Mouse (Mus musculus) midbrain, embryonic 10.5 days (tissue): ENCODE data around the gene Tfr2. TPM values are rescaled to one million over a fixed set of nuclear protein-coding genes. Genes with fewer than 3 reads are reported as not detected.

Experiments
- DNase-seq: peaks from one replicate; pipeline ENCODE4 v3.0.0-alpha.2; 2017; ENCODE audit warnings: low spot score
- H3K27ac ChIP-seq: fragments of 300-500 bp; sonication (generic); replicated peaks from 2 replicates; pipeline ENCODE4 v1.5.1; 2016; ENCODE audit warnings: mild to moderate bottlenecking
- H3K27me3 ChIP-seq: fragments of 300-500 bp; sonication (generic); 2 replicates; pipeline ENCODE4 v1.6.1; 2016; ENCODE audit warnings: low read depth, mild to moderate bottlenecking; ENCODE audit not compliant: poor library complexity, severe bottlenecking
- H3K36me3 ChIP-seq: fragments of 300-500 bp; sonication (generic); 2 replicates; pipeline ENCODE4 v1.6.1; 2016; ENCODE audit warnings: mild to moderate bottlenecking, moderate library complexity
- H3K4me1 ChIP-seq: fragments of 300-500 bp; sonication (generic); 2 replicates; pipeline ENCODE4 v1.6.1; 2016
- H3K4me3 ChIP-seq: fragments of 300-500 bp; sonication (generic); 2 replicates; pipeline ENCODE4 v1.5.1; 2016; ENCODE audit warnings: mild to moderate bottlenecking, moderate library complexity
- H3K9me3 ChIP-seq: fragments of 300-500 bp; sonication (generic); replicated peaks from 2 replicates; pipeline ENCODE4 v1.6.1; 2016; ENCODE audit warnings: mild to moderate bottlenecking
- WGBS: fragments of 180-500 bp; shearing (Covaris S2); methylation state at CpG from one replicate; pipeline ENCODE4 v1.1.7; 2016; 5-methylcytosine and 5-hydroxymethylcytosine counted together
- polyA plus RNA-seq: library from polyadenylated mRNA; unstranded; fragments of >200 nt; fragmentation: Nextera tagmentation; extraction: Ambion mirVana; gene quantifications from 2 replicates; pipeline ENCODE4 v1.2.1, GENCODE M21; 2016

Tfr2 gene
- polyA plus RNA-seq, 1 experiment from 2014 or later = 2.2 TPM

DNA sequence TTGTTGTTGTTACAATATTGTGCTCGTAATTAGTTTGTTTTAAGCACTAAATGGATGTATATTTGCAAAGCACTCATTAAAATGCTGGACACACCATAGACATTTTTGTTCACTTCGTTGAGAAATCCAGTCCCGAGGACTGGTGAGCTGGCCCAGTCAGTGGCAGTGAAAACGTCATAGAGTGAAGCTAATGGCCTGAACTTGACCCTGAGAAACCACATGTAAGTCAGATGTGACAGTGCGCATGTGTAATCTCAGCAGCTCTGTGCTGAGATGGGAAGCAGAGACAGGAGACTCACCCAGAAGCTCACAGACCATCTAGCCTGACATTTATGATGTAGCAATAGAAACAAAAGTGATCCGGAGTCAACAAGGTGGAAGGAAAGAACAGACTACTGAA, 24.7 kb upstream of the Tfr2 start:
- H3K4me1 ChIP-seq = no peaks in the 10 kb centered on the region
- no peaks in the 10 kb centered on the region for H3K36me3 ChIP-seq
- no peak overlapping the region for H3K27ac ChIP-seq
- no peak overlapping the region for H3K4me3 ChIP-seq
- DNase-seq = no peak
- WGBS = 81% methylated on average over 6 of the region's 6 CpGs
- H3K9me3 ChIP-seq = no peaks in the 10 kb centered on the region
- H3K27me3 ChIP-seq = no peaks in the 10 kb centered on the region

DNA sequence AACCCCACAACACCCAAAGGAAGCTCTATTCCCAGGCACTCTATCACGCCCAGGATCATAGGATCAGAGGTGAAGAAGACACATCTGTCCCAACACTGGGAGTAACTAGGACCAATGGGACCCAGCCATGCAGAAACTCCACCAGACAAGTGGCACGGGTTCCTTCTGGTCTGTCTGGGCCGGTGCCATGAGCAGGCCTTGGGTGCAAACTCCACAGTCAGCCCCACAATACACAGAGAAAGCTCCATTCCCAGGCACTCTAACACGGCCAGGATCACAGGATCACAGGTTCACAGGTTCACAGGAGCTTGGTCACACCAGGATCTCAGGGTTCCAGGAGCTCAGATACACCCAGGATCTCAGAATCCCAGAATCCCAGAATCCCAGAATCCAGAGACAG, 24.0 kb upstream of the Tfr2 start:
- Histone ChIP-seq H3K27me3 (no peaks in the 10 kb centered on the region), H3K36me3 (no peaks in the 10 kb centered on the region), H3K9me3 (no peaks in the 10 kb centered on the region), H3K4me1 (no peaks in the 10 kb centered on the region), H3K27ac (no peak overlapping the region), H3K4me3 (no peak overlapping the region)
- 75% methylated on average over 4 of the region's 4 CpGs for whole genome bisulfite sequencing
- DNase-seq = no peak

DNA sequence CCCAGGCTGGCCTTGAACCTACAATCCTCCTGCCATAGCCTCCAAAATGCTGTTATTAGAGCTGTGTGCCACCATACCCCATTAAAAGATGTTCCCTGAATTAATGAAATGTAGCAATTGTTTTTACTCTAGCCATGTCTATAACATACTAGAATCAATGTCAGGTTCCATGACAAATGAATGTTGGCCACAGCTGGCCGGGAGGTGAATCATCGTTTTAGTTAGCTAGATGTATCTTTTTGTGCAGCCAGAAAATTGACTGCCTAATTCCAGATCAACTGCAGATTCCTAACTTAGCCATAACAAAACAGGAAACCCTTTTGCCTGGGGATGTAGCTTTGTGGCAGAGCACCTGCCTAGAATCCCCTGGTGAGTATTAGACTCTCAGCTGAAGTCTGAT, 19.8 kb upstream of the Tfr2 start:
- WGBS = 86% methylated on average over 2 of the region's 2 CpGs
- H3K4me3 ChIP-seq = no peak overlapping the region
- no peak for DNase-seq
- no peaks in the 10 kb centered on the region for H3K9me3 ChIP-seq
- H3K27ac ChIP-seq = no peak overlapping the region
- no peaks in the 10 kb centered on the region for H3K36me3 ChIP-seq
- peaks cover 15% of the 10 kb centered on the region for H3K27me3 ChIP-seq
- H3K4me1 ChIP-seq = peaks cover 15% of the 10 kb centered on the region

DNA sequence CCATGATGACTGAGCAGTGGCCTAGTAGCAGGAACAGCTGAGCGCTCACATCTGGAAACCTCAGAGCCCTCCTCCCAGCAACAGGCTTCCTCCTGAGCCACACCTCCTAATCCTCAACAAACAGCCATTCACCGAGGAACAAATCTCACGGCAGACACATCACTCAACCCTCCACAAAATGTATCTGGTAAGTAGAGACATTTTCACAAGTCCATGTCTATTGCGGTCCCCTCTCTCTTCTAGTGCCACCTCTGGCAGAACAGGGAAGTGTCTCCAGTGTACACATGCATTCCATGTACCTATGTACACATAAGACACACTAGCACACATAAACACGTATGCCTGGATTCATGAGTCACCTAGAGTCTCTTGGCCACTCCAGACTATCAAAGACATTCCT, 18.5 kb upstream of the Tfr2 start:
- Histone ChIP-seq H3K4me3 (no peak overlapping the region), H3K27ac (no peak overlapping the region), H3K36me3 (no peaks in the 10 kb centered on the region), H3K4me1 (peaks cover 15% of the 10 kb centered on the region), H3K27me3 (peaks cover 20% of the 10 kb centered on the region), H3K9me3 (no peaks in the 10 kb centered on the region)
- WGBS = 70% methylated on average over 5 of the region's 5 CpGs
- DNase-seq = no peak

DNA sequence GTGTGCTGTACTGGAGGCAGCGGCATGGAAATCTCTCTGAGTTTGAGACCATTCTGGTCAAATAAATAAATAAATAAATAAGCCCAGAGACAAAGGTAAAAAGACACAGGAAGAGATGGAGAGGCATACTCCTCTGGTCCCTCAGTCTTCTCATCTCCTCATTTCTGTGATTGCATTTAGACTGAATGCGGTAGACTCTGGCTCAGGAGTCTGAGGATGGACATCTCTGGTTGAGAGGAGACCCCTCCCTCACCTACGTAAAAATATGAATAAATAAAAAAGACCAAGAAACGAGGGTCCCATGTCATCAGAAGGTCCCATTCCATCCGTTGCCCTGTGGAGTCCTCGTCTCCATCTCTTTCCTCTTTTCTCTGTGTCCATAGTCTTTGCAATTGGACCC, 16.6 kb upstream of the Tfr2 start:
- Histone ChIP-seq H3K36me3 (no peaks in the 10 kb centered on the region), H3K4me1 (peaks cover 15% of the 10 kb centered on the region), H3K27me3 (peaks cover 20% of the 10 kb centered on the region), H3K9me3 (no peaks in the 10 kb centered on the region), H3K27ac (peak overlapping the region; percentile 70; the same call in 1 of the 2 replicates), H3K4me3 (peak overlapping the region; percentile 54)
- WGBS = 27% methylated on average over 6 of the region's 6 CpGs
- DNase-seq = no peak

DNA sequence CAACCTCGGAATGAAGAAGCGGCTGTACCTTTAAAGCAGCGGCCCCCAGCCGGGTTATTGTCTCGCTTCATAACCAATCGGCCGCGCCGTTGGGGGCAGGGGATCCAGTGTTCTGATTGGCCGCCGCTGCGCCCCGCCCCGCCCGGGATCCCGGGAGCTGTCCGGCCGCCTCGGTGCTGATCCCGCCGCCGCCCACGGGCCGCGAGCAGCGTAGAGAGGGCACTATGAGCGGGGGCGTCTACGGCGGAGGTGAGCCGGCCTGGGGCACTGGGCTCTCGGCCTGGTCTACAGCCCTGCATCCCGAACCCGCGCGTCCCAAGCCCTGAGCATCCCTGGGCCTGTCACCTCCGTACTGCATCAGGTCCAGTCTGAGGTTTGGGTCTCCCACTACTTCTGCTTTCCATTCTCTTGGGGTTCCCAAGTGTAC, 16.2 kb upstream of the Tfr2 start, which contains the start of gene Actl6b:
Gene Actl6b (plus strand): TSS at position 107 of the 427 bp plus-strand sequence.
- H3K27ac ChIP-seq = peak within 1 kb of the TSS; percentile 70
- peak; percentile 85 for DNase-seq
- no peaks in the 10 kb centered on the region for H3K36me3 ChIP-seq
- no peaks in the 10 kb centered on the region for H3K9me3 ChIP-seq
- peaks cover 15% of the 10 kb centered on the region for H3K4me1 ChIP-seq
- H3K4me3 ChIP-seq = peak within 1 kb of the TSS; percentile 54
- peaks cover 20% of the 10 kb centered on the region for H3K27me3 ChIP-seq
- WGBS = 2% methylated on average over 37 of the region's 37 CpGs

DNA sequence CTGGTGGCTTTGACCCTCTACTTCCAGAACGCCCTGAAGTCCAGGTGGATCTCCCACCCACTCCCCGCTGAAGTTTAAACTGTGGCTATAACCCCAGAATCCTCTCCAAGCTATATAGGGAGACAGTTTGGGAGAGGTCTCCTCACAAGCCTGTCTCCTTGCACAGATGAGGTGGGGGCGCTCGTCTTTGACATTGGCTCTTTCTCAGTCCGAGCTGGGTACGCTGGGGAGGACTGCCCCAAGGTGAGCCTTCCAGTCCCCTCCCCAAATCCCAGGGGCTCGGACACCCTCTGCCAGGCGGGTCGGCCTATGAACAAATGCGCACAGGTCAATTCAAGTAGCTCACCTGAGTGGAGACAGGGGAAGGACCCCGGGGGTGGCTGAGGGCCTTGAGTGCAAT, 15.7 kb upstream of the Tfr2 start:
- 47% methylated on average over 11 of the region's 11 CpGs for WGBS
- peak overlapping the region; percentile 70; the same call in 1 of the 2 replicates for H3K27ac ChIP-seq
- peaks cover 15% of the 10 kb centered on the region for H3K4me1 ChIP-seq
- no peaks in the 10 kb centered on the region for H3K9me3 ChIP-seq
- peaks cover 20% of the 10 kb centered on the region for H3K27me3 ChIP-seq
- H3K36me3 ChIP-seq = no peaks in the 10 kb centered on the region
- DNase-seq = no peak
- peak overlapping the region; percentile 54 for H3K4me3 ChIP-seq

DNA sequence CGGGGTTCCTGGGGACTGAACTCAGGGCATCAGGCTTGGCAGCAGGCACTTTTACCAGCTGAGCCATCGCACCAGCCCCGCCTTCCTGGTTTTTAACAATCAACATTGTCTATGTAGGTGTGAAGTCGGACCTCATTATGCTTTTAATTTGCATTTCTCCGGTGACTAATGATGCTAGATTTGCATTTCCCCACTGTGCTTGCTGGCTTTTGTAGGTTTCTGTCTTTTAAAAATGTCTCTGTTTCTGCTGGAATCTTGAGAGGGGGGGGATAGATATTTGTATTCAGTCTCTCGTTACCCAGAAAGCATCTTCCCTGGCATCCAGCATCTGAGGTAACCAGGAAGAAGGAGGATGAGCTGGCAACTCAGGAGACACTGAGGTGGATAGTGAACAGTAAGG, 8.1 kb upstream of the Tfr2 start:
- Histone ChIP-seq H3K27me3 (no peaks in the 10 kb centered on the region), H3K4me1 (peaks cover 10% of the 10 kb centered on the region), H3K4me3 (no peak overlapping the region), H3K27ac (no peak overlapping the region), H3K36me3 (no peaks in the 10 kb centered on the region), H3K9me3 (no peaks in the 10 kb centered on the region)
- 80% methylated on average over 6 of the region's 6 CpGs for WGBS
- DNase-seq = no peak

DNA sequence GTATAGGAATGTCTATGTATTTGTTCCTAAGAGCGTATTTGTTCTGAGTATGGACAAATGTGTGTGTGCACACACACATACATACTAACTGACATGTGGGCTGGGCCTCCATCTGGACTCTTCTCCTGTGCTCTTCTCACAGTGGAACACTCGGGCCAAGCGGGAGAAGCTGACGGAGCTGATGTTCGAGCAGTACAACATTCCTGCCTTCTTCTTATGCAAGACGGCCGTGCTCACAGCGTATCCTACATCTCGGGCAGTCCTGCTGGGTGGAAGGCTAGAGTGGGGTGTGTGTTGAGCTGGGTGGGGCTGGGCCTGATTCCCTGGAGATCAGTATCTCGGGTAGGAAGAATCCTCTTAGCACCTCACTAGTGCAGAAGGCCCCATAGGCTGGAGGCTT, 6.7 kb upstream of the Tfr2 start:
- Histone ChIP-seq H3K27me3 (0 out of 2 replicates have a peak, but pooled peaks cover 3% of the 10 kb centered on the region), H3K27ac (no peak overlapping the region), H3K9me3 (no peaks in the 10 kb centered on the region), H3K36me3 (no peaks in the 10 kb centered on the region), H3K4me1 (peaks cover 12% of the 10 kb centered on the region), H3K4me3 (no peak overlapping the region)
- WGBS = 76% methylated on average over 10 of the region's 10 CpGs
- DNase-seq = no peak

DNA sequence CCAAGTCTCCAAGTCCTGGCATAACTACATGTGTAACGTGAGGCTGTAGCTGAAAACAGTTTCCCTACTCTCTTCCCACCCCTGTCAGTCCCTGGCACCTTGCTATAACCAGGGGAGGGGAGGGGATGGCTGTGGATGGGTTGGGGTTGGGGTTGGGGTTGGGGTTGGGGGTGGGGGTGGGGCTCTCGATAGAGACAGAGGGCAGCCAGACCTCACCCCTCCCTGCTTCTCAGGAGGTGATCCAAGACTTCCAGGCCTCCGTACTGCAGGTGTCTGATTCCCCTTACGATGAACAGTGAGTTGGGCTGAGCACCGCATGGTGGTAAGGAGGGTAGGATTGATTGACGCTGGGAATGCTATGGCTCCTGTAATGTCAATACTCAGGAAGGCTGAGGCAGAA, 3.9 kb upstream of the Tfr2 start:
- H3K9me3 ChIP-seq = no peaks in the 10 kb centered on the region
- no peak overlapping the region for H3K27ac ChIP-seq
- peaks cover 24% of the 10 kb centered on the region for H3K4me1 ChIP-seq
- 73% methylated on average over 6 of the region's 6 CpGs for WGBS
- H3K27me3 ChIP-seq = 0 out of 2 replicates have a peak, but pooled peaks cover 3% of the 10 kb centered on the region
- H3K4me3 ChIP-seq = no peak overlapping the region
- DNase-seq = no peak
- H3K36me3 ChIP-seq = no peaks in the 10 kb centered on the region

DNA sequence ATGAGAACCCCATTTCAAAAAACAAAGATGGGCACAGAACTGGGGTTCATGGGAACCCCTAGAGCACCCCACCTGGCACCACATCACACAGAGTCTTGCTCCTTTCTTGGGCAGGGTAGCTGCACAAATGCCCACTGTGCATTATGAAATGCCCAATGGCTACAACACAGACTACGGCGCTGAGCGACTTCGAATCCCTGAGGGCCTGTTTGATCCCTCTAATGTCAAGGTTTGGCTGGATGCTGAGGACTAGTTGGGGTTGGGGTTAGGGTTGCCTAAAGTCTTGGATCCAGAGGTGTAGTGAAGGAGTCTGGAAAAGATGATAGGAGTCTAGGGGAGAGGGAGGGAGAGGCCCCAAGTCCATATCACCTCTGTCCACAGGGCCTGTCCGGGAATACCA, 3.2 kb upstream of the Tfr2 start:
- peaks cover 24% of the 10 kb centered on the region for H3K4me1 ChIP-seq
- no peaks in the 10 kb centered on the region for H3K9me3 ChIP-seq
- H3K27me3 ChIP-seq = 0 out of 2 replicates have a peak, but pooled peaks cover 3% of the 10 kb centered on the region
- no peak overlapping the region for H3K4me3 ChIP-seq
- no peak for DNase-seq
- no peak overlapping the region for H3K27ac ChIP-seq
- 96% methylated on average over 5 of the region's 5 CpGs for WGBS
- H3K36me3 ChIP-seq = no peaks in the 10 kb centered on the region

DNA sequence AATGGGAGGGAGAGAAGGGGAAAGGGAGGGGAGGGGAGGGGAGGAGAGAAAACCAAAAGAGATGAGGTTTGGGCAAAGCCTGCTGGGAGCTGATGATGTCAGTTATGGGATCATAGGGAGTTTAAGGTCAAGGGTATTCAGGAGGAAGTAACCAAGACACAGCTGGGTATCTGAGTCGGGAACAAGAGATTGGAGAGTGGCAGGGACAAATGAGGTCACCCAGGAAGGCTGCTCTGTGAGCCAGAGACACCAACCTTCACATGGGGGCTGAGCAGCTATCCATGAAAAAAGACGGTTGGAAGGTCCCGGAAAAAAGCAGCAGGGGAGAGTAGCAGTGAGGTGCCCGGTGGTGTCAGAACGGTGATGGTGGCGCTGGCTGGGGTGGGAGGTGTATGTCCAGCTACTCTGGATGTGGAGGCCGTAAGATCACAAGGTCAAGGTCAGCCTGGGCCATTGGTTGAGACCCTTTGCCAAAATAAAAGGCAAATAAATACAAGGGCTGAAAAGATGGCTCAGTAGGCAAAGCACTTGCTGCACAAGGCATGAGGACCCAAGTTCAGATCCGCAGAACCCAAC, 1.3 kb upstream of the Tfr2 start:
- H3K4me3 ChIP-seq = no peak overlapping the region
- no peak overlapping the region for H3K27ac ChIP-seq
- 0 out of 2 replicates have a peak, but pooled peaks cover 3% of the 10 kb centered on the region for H3K27me3 ChIP-seq
- 85% methylated on average over 8 of the region's 8 CpGs for WGBS
- H3K36me3 ChIP-seq = no peaks in the 10 kb centered on the region
- peaks cover 24% of the 10 kb centered on the region for H3K4me1 ChIP-seq
- H3K9me3 ChIP-seq = no peaks in the 10 kb centered on the region
- no peak for DNase-seq

DNA sequence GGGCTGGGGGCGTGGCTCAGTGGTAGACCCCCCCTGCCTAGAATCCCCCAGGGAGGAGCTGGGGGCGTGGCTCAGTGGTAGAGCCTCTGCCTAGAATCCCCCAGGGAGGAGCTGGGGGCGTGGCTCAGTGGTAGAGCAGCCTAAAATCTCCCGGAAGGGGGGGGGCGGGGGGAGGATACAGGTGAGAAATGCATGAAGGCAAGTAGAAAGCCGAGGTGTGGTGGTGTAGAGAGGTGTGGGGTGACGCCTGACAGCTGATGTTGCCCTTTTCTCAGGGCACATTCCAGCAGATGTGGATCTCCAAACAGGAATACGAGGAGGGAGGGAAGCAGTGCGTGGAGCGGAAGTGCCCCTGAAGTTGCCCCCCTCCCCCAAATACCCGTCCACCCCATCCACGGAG, 609 bp upstream of the Tfr2 start:
- Histone ChIP-seq H3K36me3 (no peaks in the 10 kb centered on the region), H3K27me3 (peaks cover 9% of the 10 kb centered on the region), H3K9me3 (no peaks in the 10 kb centered on the region), H3K27ac (no peak overlapping the region), H3K4me1 (peaks cover 26% of the 10 kb centered on the region), H3K4me3 (no peak overlapping the region)
- 76% methylated on average over 12 of the region's 12 CpGs for WGBS
- DNase-seq = no peak

DNA sequence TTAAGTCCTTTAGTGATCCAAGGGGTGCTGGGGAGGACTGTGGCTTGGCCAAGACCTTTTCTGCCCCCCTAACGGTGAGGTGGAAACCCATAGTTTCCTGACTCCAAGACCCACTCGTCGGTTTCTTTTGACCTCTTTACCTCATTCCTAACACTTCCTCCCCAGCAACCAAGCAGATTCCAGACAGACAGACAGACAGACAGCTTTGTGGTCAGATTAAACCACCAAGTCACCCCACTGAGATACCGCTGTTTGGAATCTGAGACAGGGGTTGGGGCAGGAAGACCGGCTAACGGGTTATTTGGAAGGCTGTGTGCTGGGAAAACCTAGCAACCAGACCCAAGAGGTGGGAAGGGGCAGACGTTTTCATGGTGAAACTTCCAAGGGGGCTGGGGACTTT, 541 bp downstream of the Tfr2 start:
- no peaks in the 10 kb centered on the region for H3K36me3 ChIP-seq
- 55% methylated on average over 7 of the region's 7 CpGs for WGBS

More for the DNA sequence above, 541 bp downstream of the Tfr2 start:
- DNase-seq = no peak
- H3K9me3 ChIP-seq = no peaks in the 10 kb centered on the region
- H3K4me1 ChIP-seq = peaks cover 32% of the 10 kb centered on the region
- H3K27me3 ChIP-seq = peaks cover 21% of the 10 kb centered on the region
- H3K4me3 ChIP-seq = no peak overlapping the region
- no peak overlapping the region for H3K27ac ChIP-seq
